Mouse (Mus musculus): ENCODE data around the gene Sema4b.

DNA sequence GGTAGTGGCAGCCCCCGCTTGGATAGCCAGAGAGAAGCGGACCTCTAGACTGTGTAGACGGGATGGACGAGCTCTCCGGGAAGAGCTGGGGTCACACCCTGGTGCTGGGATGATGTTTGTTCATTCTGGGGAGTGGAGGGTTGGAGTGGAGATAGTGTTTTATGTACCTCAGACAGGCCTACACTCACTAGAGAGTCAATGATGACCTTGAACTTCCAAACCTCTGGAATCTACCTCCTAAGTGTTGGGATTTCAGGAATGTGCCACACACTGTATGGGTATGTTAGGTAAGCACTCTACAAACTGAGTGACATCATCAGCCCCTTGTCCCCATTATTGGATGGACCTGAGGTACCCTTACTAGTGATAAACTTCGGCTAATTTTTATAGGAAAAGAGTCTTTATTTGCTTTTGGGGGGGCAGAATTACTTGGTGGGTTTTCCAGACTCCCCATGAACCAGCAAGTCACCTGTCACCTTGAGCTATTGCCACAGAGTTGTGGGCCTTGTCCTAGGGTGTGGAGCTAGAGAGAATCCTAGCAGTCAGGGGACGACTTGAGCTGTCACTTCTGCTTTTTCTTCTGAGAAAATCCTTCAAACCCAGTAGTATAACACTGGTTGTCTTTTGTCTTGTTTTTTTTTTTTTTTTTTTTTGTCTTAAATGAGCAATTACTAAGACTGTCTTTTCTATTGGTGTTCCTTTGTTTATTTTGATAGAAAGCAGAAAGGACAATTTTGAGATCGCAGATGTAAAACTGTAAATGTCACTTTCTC lies 28.0 kb upstream of the Sema4b start:
- TF ChIP-seq CTCF (IDR thresholded peaks at IDR 0.05; ENCODE audit: insufficient read depth, low read length) (no peak), POLR2A (IDR thresholded peaks at IDR 0.05; ENCODE audit: borderline replicate concordance, extremely low read depth, low read depth, low read length) (no peak)
